Mouse (Mus musculus) layer of hippocampus, adult 9-11 months (tissue): ENCODE measurements around the gene Elfn2.

Experiments used
- DNase-seq: peaks from one replicate; pipeline ENCODE4 v3.0.0; 2022

Gene Elfn2

GRCm38 (mm10) chr15:78720094-78720493 is 1.5 kb upstream of the Elfn2 start:
- DNase-seq: peak; percentile 67

DNA sequence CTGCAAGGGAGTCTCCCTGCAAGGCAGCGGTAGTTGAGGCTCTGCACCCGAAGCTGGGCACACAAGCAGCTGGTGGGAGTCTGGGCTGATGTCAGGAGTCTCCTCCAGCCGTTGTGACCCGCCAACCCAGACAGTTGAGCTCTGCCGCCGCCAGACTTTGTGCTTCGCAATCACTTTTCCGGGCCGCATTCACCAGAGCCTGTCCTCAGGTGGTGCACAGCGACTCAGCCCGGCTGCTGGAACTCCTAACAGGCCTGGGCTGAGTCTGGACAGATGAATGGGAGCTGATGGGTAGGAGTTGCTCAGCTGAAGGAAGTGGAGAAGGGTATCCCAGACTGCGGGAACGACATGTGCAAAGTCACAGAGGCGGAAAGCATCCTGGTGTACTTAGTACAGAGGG is 845 bp upstream of the Elfn2 start:
- DNase-seq: no peak

GRCm38 (mm10) chr15:78716936-78717335 is 1.6 kb downstream of the Elfn2 start:
- DNase-seq: no peak

GRCm38 (mm10) chr15:78715856-78716255 is 2.7 kb downstream of the Elfn2 start:
- DNase-seq: no peak

GRCm38 (mm10) chr15:78713751-78714150 is 4.8 kb downstream of the Elfn2 start:
- DNase-seq: no peak

DNA sequence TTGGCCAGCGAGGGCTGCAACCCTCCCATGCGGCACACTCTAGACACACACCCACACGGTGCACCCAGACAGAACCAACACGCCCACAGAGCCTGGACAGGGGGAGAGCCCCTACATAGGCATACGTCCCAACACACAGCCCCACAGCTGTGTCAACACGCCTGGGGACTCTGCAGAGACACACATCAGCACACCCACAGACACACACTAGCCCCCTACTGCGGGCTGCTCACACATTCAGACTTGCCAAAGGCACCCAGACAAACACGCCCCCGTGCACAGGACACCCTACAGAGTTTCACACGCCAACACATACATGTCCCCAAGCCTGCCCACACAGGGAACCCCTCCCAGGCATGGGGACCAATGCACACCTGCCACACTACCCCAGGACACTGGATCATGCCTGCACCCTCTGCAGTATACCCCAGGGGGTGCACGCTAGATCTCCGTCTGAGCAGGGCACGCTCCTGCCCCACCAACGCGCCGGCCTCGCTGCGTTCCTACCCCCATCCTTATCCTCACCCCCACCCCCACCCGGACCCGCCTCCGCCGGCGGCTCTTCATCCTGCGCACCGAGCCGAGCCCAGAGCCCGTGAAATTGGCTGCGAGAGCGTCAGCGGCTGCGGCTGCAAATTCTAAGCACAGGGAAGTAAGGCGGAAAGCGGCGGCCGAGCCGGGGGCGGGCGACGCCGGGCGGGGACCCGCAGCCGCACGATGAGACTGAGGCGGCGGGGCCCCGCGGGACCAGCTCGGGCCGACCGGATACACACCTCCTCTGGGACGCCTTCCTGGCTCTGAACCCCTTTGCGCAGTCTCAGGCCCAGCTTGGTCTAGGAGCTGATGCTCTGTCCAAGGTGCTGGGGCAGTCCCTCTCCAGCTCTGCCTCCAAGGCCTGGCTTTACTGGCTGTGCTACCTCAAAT is 6.0 kb downstream of the Elfn2 start:
- DNase-seq: peak; percentile 72

DNA sequence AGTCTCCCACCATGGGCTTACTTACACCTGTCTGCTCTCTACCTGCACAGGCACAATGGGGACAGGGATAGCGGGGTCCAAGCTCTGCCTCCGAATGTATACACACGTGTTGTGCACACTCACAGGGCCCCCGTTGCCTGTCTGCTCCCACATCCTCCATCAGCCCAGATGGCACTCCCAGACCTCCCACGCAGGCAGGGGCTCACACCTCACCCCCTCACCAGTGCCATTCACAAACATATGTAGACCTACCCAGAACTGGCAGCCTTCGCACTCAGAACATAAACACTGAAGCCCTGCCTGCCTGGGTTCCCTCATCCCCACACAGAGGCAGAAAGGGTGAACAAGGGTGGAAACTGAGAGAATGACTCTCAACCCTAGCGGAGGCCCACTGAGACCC is 6.6 kb downstream of the Elfn2 start:
- DNase-seq: peak; percentile 88

DNA sequence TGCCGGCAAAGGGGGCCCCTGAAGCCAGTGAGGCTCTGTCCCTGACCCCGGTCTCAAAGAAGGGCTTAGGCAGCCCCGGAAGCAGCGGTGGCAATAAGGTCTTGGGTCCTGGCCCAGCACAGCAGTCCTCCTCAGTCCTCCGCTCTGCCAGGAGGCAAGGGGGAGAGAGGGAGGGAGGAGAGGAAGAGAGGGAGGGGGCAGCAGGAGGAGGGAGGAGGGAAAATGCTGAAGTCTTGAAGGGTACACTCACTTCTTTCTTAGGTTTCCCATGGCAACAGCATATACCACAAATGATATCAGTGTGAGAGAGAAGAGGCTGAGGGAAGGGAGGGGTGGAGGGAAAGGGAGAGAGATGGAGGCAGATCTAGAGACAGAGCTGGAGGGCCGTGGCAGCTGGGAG is 7.9 kb downstream of the Elfn2 start:
- DNase-seq: peak; percentile 66

DNA sequence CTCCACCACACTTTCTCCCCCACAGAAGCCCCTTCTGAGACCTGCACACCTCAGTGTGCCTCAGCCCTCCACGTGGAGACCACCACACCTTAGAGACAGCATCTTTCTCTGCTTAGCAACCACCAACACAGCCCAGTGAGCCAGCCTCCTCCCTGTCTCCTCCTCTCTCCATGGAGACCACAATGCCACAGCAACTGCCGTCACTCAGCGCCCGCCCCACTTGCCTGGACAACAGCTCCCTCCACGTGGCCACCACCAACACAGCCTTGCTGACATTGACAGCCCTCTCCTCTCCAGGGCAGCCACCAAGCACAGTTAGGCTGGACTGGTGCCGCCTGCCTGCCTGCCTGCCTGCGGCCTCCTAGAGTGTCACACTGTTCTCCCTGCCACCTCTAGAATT is 8.8 kb downstream of the Elfn2 start:
- peak; percentile 79 for DNase-seq

GRCm38 (mm10) chr15:78706630-78707029 is 11.9 kb downstream of the Elfn2 start:
- no peak for DNase-seq

- DNase-seq: peak; percentile 58
Measured at GRCm38 (mm10) chr15:78704824-78705223, 13.7 kb downstream of the Elfn2 start.

GRCm38 (mm10) chr15:78704007-78704406 is 14.6 kb downstream of the Elfn2 start:
- no peak for DNase-seq

GRCm38 (mm10) chr15:78700420-78700819 is 18.2 kb downstream of the Elfn2 start:
- DNase-seq: no peak

- no peak for DNase-seq
Measured at GRCm38 (mm10) chr15:78699513-78699912, 19.1 kb downstream of the Elfn2 start.

- DNase-seq: peak; percentile 80
Measured at GRCm38 (mm10) chr15:78698491-78699135, 20.0 kb downstream of the Elfn2 start.

GRCm38 (mm10) chr15:78698084-78698483 is 20.5 kb downstream of the Elfn2 start:
- peak; percentile 86 for DNase-seq

- no peak for DNase-seq
Measured at GRCm38 (mm10) chr15:78695745-78696144, 22.8 kb downstream of the Elfn2 start.

DNA sequence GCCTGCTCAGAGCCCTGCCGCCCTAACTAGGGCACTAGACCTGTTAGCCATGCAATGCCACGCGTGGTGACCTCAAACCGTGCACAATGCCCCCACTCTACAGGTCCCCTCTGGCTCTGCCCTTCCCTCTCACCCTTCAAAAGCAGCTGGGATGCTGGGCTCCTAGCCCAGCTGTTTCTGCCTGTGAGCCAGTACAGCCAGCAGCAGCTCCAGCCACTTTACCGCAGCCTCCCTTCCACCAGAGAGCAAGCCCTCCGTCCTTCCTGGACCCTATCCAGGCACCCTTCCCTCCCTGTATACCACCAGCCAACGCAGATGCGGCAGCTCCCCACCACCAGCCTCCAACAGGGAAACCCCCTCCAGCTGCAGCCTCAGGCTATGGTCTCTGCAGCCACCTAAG is 26.1 kb downstream of the Elfn2 start:
- no peak for DNase-seq

DNA sequence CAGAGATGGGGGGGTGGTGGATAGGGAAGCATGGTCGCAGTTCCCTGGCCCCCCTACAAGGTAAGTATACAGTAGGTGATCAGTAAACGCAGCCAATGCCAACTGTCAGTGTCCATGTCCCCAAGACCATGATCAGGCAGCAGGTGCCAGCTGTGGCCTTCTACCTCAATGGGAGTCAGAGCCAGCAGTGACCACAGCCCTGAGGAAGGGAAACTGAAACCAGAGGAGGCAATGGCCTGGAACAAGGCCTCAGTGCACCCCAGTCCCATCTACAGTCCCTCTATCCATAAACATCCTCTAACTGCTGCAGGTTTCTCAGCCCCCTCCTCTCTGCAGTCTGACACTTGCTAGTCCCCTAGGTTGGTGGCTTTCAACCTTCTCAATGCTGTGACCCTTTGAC is 27.9 kb downstream of the Elfn2 start:
- no peak for DNase-seq

DNA sequence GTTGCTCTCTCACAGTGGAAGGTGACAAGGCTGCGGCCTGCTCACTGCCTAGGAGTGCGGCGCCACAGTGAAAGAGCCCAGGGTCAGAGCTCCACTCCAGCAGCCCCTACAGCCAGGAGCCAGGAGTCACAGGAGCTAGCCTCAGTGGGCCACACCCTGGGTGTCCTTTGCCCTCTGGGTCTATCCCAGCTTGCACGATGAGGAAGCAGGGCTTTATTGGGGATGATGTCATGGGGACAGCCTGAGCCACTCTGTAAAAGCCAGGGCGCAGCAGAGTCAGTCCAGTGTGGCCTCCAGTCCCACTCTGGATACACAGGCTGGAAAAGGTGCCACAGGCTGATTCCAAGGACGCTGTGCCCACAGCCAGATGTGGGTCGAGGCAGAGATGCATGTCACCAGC is 31.7 kb downstream of the Elfn2 start:
- no peak for DNase-seq

- DNase-seq: peak; percentile 72
Measured at GRCm38 (mm10) chr15:78684111-78684510, 34.5 kb downstream of the Elfn2 start.

GRCm38 (mm10) chr15:78683474-78683873 is 35.1 kb downstream of the Elfn2 start:
- DNase-seq: no peak

DNA sequence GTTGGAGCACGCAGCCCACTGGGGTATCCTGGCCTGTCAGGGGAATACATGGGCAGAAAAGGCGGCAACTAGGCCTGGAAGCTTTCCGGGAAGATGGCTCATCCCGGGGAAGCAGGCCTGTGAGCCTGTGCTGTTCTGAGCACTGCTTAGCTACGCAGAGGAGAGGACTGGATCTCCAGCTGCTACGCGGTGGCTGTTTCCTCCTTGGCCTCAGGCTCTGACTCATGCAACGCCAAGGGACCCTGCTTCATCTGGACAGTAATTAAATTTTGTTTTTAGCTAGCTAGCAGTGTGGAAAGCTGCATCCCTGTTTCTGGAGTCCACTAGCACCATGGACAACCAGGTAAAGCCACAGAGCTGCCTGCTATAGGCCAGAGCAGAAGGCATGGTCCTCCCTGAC is 36.8 kb downstream of the Elfn2 start:
- DNase-seq: no peak

DNA sequence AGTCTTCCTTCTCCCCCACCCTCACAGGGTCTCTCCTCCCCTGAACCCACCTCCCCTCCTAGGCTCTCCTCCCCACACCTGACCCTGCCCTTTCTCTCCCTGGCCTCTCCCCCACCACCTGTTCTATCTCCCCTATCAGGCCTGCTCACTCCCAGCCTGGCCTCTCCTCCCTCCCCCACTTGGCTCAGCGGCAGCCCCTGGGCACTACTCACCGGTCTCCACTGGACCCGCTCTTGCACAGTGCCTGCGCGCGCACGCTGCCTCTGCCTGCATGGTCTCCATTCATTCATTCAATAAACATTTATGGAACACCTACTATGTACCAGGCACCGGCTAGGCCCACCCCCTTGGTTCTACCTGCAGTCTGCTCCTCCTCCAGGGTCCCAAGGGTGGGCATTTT is 37.3 kb downstream of the Elfn2 start:
- DNase-seq: no peak
